Mouse (Mus musculus) heart, embryonic 13.5 days (tissue): ENCODE measurements around the gene Pakap. TPM values are rescaled to one million over a fixed set of nuclear protein-coding genes. Genes with fewer than 3 reads are reported as not detected.

Experiments
- ATAC-seq: fragments of 200-750 bp; cut with Nextera tagmentation; 2 replicates; pipeline ENCODE4 v1.8.0; 2017; ENCODE audit warnings: moderate TSS enrichment; ENCODE audit not compliant: insufficient number of reproducible peaks, low FRiP score, low TSS enrichment; ENCODE audit errors: extremely low read depth
- H3K27ac ChIP-seq: fragments of 300-500 bp; sonication (generic); replicated peaks from 2 replicates; pipeline ENCODE4 v1.5.1; 2015; ENCODE audit warnings: moderate library complexity, mild to moderate bottlenecking, inconsistent platforms
- H3K27me3 ChIP-seq: fragments of 300-500 bp; sonication (generic); replicated peaks from 2 replicates; pipeline ENCODE4 v1.6.1; 2015; ENCODE audit warnings: mild to moderate bottlenecking, inconsistent platforms
- H3K36me3 ChIP-seq: fragments of 300-500 bp; sonication (generic); 2 replicates; pipeline ENCODE4 v1.6.1; 2015; ENCODE audit warnings: mild to moderate bottlenecking, inconsistent platforms
- H3K4me1 ChIP-seq: fragments of 300-500 bp; sonication (generic); 2 replicates; pipeline ENCODE4 v1.6.1; 2015; ENCODE audit warnings: inconsistent platforms
- H3K4me2 ChIP-seq: fragments of 300-500 bp; sonication (generic); 2 replicates; pipeline ENCODE4 v1.6.1; 2015; ENCODE audit warnings: inconsistent platforms, mild to moderate bottlenecking, moderate library complexity
- H3K4me3 ChIP-seq: fragments of 300-500 bp; sonication (generic); 2 replicates; pipeline ENCODE4 v1.5.1; 2015; ENCODE audit warnings: moderate library complexity, mild to moderate bottlenecking, inconsistent platforms
- H3K9ac ChIP-seq: fragments of 300-500 bp; sonication (generic); 2 replicates; pipeline ENCODE4 v1.6.1; 2015; ENCODE audit warnings: inconsistent platforms, mild to moderate bottlenecking, moderate library complexity
- H3K9me3 ChIP-seq: fragments of 300-500 bp; sonication (generic); 2 replicates; pipeline ENCODE4 v1.6.1; 2016; ENCODE audit warnings: inconsistent platforms
- WGBS: fragments of 180-500 bp; shearing (Covaris S2); methylation state at CpG from one replicate; pipeline ENCODE4 v1.1.7; 2015; ENCODE audit warnings: mixed read lengths; 5-methylcytosine and 5-hydroxymethylcytosine counted together
- polyA plus RNA-seq: library from polyadenylated mRNA; unstranded; fragments of >200 nt; fragmentation: Nextera tagmentation; extraction: Ambion mirVana; gene quantifications from 2 replicates; pipeline ENCODE4 v1.2.1, GENCODE M21; 2015

Gene Pakap
- polyA plus RNA-seq, 1 experiment from 2014 or later, result 49.3 TPM

DNA sequence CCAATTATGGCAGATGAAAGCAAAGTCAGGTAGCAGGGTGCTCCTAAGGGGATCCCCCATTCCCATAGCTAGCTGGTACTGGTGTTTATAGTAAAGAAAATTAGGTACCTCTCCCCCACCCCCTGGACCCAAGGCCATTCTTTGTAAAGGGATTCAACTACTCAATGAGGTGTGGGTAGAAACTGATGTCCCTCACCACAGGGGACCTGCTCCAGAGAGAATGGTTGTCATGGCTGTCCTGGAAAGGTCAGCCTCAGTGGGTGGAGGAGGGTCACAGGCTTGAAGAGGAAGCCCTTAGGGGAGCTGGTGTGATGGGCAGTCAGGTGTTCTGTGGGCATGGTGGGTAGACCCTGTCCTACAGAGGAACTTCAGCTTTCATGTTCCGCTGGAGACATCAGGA lies 352.5 kb downstream of the Pakap start:
- Histone ChIP-seq H3K27me3 (peaks cover 3% of the 10 kb centered on the region; the same call in 1 of the 2 replicates), H3K27ac (no peak overlapping the region), H3K4me2 (no peak overlapping the region), H3K4me3 (no peak overlapping the region), H3K9ac (no peak overlapping the region), H3K9me3 (no peaks in the 10 kb centered on the region), H3K4me1 (peaks cover 24% of the 10 kb centered on the region), H3K36me3 (no peaks in the 10 kb centered on the region)
- WGBS, result 88% methylated on average over 1 of the region's 1 CpGs
- ATAC-seq, result no peak

DNA sequence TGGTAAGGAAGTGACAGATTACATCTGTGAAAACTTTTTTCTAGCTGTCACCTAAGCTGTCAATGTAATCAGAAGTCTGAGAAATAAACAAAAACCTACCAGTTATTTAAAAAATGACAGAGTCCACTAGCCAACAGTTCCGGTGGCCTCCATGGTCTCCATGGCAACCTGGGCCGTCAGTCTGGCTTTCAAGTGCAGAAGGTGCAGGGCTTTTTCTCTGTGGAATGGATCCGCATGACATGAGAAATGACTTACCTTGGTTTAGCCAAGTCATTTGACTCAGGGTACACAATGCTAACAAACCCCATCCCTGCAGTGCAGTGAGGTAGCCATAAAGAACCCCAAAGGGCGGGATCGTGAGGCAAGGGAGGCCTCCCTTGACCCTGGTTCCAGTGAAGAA lies 354.2 kb downstream of the Pakap start:
- Histone ChIP-seq H3K36me3 (no peaks in the 10 kb centered on the region), H3K4me3 (no peak overlapping the region), H3K27ac (no peak overlapping the region), H3K4me1 (0 out of 2 replicates have a peak, but pooled peaks cover 10% of the 10 kb centered on the region), H3K4me2 (no peak overlapping the region), H3K9me3 (no peaks in the 10 kb centered on the region), H3K9ac (no peak overlapping the region), H3K27me3 (peaks cover 3% of the 10 kb centered on the region; the same call in 1 of the 2 replicates)
- WGBS, result 66% methylated on average over 5 of the region's 5 CpGs
- ATAC-seq, result no peak

DNA sequence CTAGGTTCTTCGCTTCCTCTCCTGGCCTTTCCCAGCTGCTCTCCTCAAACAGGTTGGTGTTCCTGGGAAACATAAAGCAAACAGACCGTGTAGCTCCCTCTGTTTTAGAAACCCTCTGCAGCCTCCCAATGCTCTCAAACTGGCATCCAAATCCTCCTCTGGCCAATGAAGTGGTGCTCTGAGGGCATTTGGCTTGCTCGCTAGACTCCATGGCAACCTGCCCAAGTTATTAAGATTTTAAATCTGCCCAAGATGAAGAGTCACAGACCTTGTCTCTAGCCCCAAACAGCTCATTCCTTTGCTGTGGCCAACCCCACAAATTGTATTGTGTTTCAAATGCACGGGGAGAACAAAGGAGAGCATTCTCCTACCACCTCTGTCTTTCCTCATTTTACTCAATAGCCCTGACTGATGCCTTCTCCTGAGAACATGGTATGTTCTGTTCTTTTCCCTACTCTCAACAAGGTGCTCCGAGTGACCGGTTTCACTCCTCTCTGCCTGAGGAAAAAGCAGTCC lies 356.6 kb downstream of the Pakap start:
- Histone ChIP-seq H3K9ac (no peak overlapping the region), H3K36me3 (no peaks in the 10 kb centered on the region), H3K9me3 (no peaks in the 10 kb centered on the region), H3K4me2 (no peak overlapping the region), H3K4me3 (no peak overlapping the region), H3K4me1 (0 out of 2 replicates have a peak, but pooled peaks cover 7% of the 10 kb centered on the region), H3K27me3 (no peaks in the 10 kb centered on the region; the same call in 1 of the 2 replicates), H3K27ac (no peak overlapping the region)
- ATAC-seq, result no peak
- WGBS, result 80% methylated on average over 6 of the region's 6 CpGs

DNA sequence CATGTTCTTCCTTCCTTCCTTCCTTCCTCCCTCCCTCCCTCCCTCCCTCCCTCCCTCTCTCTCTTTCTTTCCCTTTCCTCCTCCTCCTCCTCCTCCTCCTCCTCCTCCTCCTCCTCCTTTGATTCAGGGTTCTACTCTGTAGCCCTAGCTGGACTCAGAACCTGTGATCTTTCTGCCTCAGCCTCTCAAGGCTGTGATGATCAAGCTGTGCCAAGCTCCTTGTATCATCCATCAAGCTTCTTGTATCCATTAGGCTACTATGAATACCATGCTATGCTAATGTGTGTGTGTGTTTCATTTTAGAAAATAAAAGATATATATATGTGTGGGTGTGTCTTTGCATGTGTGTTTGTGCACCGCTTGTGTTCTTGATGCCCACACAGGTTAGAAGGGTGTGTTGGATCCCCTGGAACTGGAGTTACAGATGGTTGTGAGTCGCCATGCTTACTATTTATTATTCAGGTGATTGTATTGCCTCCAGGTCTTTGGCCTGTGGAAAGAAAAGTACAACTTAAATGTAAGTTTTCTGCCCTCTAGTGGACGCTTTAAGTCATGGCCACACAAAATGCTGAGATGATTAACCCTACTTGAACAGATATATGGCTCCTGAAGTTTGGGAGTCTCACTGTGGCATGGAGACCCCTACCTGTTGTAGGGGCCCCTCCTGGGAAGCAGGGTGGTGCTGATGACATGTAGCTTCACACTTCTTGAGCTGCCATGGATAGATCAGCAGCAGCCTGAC lies 359.7 kb downstream of the Pakap start:
- no peaks in the 10 kb centered on the region for H3K4me1 ChIP-seq
- H3K4me3 ChIP-seq, result no peak overlapping the region
- ATAC-seq, result no peak
- no peak overlapping the region for H3K9ac ChIP-seq
- H3K36me3 ChIP-seq, result no peaks in the 10 kb centered on the region
- 0 out of 2 replicates have a peak, but pooled peaks cover 2% of the 10 kb centered on the region for H3K9me3 ChIP-seq
- H3K4me2 ChIP-seq, result no peak overlapping the region
- 23% methylated on average over 3 of the region's 3 CpGs for WGBS
- H3K27me3 ChIP-seq, result no peaks in the 10 kb centered on the region
- H3K27ac ChIP-seq, result no peak overlapping the region

DNA sequence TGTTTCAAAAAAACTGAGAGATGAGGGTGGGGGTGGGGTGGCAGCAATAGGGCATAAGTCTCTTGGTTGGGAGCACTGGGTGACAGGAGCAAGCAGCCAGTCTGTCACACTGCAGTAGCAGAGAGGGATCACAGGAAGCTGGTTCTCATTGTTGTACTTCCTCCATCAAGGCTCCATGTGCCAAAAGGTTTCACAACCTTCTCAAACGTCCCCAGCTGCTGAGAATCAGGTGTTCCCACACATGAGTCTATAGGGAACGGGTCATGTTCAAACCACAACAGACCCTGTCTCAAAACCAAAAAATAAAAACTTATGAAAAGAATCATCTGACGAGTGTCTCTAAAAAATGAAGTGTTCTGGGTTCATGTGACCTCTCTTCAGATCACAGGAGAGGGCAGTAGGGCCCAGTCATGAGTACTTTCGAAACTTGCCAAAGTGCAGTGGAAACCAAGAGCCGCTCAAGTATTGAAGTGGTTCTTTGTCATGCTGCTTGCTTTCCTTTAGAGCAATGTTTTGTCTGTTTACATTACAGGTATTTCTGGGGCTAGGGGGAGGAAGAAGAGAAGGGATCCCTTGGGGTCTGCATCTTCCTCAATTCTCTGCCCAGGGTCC lies 362.7 kb downstream of the Pakap start:
- Histone ChIP-seq H3K36me3 (no peaks in the 10 kb centered on the region), H3K4me1 (no peaks in the 10 kb centered on the region), H3K9ac (no peak overlapping the region), H3K9me3 (0 out of 2 replicates have a peak, but pooled peaks cover 4% of the 10 kb centered on the region), H3K27me3 (no peaks in the 10 kb centered on the region), H3K4me2 (no peak overlapping the region), H3K4me3 (no peak overlapping the region), H3K27ac (no peak overlapping the region)
- ATAC-seq, result no peak
- 68% methylated on average over 5 of the region's 5 CpGs for WGBS

DNA sequence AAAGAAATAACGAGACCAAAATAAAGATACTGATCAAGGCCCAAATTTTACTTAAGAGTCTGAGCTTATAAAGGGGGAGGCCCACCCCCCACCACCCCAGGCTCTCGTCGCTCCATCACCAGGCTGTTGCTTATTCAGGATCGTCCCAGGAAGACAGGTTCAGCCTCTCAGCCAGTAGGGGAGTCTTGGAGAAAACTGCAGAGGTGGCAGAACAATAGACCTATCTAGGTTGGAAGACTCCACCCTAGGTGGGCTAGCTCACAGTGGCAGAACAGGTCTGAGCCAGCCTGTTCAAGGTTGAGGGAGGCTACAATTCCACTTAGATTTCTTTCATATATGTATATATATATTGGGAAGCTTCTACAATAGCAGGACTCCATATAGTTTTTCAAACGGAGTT lies 366.2 kb downstream of the Pakap start:
- Histone ChIP-seq H3K9ac (no peak overlapping the region), H3K4me2 (no peak overlapping the region), H3K4me1 (no peaks in the 10 kb centered on the region), H3K27me3 (no peaks in the 10 kb centered on the region), H3K36me3 (no peaks in the 10 kb centered on the region), H3K4me3 (no peak overlapping the region), H3K27ac (no peak overlapping the region), H3K9me3 (0 out of 2 replicates have a peak, but pooled peaks cover 4% of the 10 kb centered on the region)
- ATAC-seq, result no peak
- WGBS, result 61% methylated on average over 5 of the region's 5 CpGs

DNA sequence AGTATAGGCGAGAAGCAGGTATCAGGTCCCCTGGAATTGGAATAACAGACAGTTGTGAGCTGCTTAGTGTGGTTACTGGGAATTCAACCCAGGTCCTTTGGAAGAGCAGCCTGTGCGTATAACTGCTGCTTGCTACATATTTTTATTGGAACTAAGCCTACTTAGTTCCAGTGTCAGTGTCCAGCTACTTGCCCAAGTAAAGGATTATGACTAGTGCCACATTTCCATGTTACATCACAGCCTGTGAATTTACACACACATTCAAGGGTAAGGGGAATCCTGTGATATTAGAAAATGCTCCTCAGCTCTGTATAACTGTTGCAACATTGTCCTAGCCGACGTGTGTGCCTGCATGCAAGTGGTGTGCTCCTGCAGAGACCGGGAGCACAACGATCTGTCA lies 369.3 kb downstream of the Pakap start:
- Histone ChIP-seq H3K36me3 (peaks cover 2% of the 10 kb centered on the region; the same call in 1 of the 2 replicates), H3K9me3 (0 out of 2 replicates have a peak, but pooled peaks cover 4% of the 10 kb centered on the region), H3K27me3 (no peaks in the 10 kb centered on the region), H3K9ac (no peak overlapping the region), H3K4me1 (no peaks in the 10 kb centered on the region), H3K27ac (no peak overlapping the region), H3K4me3 (no peak overlapping the region), H3K4me2 (no peak overlapping the region)
- 74% methylated on average over 6 of the region's 6 CpGs for WGBS
- no peak for ATAC-seq

DNA sequence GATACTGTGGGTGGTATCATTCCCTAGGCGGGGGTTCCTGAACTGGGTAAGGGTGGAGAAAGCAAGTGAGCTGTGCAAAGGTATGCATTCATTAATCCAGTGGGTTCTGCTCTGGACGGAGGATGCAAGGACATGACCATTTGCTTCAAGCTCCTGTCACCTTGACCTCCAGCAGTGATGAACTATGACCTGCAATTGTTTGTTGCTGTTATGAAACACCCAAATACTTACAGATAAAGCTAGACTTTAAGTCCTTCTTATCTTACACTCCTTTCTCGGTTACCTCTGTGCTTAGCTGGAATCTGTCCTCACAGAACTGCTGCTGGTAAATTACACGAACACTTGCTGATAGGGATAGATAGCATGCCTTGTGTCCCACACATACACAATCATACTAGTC lies 372.7 kb downstream of the Pakap start:
- Histone ChIP-seq H3K4me2 (no peak overlapping the region), H3K36me3 (peaks cover 35% of the 10 kb centered on the region), H3K4me1 (no peaks in the 10 kb centered on the region), H3K4me3 (no peak overlapping the region), H3K9ac (no peak overlapping the region), H3K27me3 (no peaks in the 10 kb centered on the region), H3K9me3 (no peaks in the 10 kb centered on the region), H3K27ac (no peak overlapping the region)
- no peak for ATAC-seq
- WGBS, result 64% methylated on average over 4 of the region's 4 CpGs

DNA sequence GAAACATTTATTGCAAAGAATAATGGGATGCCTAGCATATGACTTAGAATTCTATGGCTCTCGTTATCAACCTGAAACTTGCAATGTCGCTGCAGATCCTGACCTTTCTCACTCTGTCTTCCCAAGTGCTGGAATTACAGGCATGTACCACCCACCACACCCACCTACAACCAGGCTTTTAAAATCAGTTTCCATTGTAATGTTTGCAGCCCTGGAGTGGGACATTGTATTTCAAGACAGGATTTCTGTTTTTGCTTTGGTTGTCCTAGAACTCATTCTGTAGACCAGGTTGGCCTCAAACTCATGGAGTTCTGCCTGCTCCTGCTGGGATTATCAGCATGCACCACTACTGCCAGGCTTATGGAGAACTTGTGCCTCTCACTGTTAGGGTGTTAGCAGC lies 374.9 kb downstream of the Pakap start:
- no peak overlapping the region for H3K4me3 ChIP-seq
- WGBS, result 84% methylated on average over 2 of the region's 2 CpGs
- peaks cover 5% of the 10 kb centered on the region; the same call in 1 of the 2 replicates for H3K4me1 ChIP-seq
- H3K36me3 ChIP-seq, result peaks cover 56% of the 10 kb centered on the region
- H3K27me3 ChIP-seq, result no peaks in the 10 kb centered on the region
- H3K9me3 ChIP-seq, result no peaks in the 10 kb centered on the region
- no peak for ATAC-seq
- no peak overlapping the region for H3K27ac ChIP-seq
- H3K9ac ChIP-seq, result no peak overlapping the region
- no peak overlapping the region for H3K4me2 ChIP-seq
